Mouse (Mus musculus): ENCODE measurements around the gene Raver2. TPM values are rescaled to one million over a fixed set of nuclear protein-coding genes. Genes with fewer than 3 reads are reported as not detected.

Gene Raver2
- total and polyA plus RNA-seq, 3 experiments: 0.04 TPM; not detected in 2

DNA sequence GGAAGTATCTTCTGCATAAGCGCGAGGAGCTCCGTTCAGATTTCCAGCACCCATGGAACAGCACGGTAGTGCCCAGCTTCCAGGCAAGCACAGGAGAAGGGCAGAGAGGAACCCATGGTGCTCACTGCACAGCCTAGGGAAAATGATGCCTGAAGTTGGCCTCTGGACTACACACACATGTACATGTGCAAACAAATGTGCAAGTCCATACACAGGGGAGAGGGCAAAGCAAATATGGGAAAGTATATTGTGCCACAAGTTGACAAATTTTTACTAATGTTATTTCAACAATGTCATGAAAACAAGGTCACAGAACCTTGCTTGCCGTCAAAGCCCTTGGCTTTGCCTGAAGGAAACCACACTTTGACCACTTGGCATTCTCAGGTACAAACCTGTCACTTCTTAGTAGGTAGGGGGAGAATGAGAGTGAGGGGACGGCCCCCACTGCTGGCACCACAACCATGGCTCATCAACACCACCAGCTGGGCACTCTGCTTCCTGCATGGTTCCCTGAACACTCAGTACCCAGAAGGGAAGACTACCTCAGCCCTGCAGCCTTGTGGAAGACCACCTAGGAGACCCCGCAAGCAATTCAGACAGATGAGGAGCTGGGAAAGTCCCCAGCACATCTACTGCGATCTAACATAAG is 130.8 kb downstream of the Raver2 start:
- H3K9ac ChIP-seq (ENCODE audit: insufficient read depth, low read depth): no peak overlapping the region
- in situ Hi-C loops (cut with MboI; ENCODE audit: low pct_ligation_motif_present, low pct_unique_long_range_greater_than_20kb, low sequenced_read_pairs): no loop called here
- peaks cover 0 to 16% of the 10 kb centered on the region in 2 experiments for H3K36me3 ChIP-seq (replicated peaks in 1 of 2; ENCODE audit: control insufficient read depth in 1 of 2, insufficient read depth in 1 of 2, low read length in 1 of 2)
- H3K9me3 ChIP-seq (replicated peaks; ENCODE audit: low read length): no peaks in the 10 kb centered on the region
- dilution Hi-C loops (cut with MboI; ENCODE audit: extremely low pct_ligation_motif_present, extremely low pct_unique_long_range_greater_than_20kb, low sequenced_read_pairs): no loop called here
- no peaks in the 10 kb centered on the region for H3K27me3 ChIP-seq (replicated peaks)
- TF ChIP-seq CTCF (conservative IDR thresholded peaks at IDR 0.05 in 1 of 2, IDR thresholded peaks at IDR 0.05 in 1 of 2; ENCODE audit: low read depth in 2 of 2, low read length in 2 of 2) (peak in 1 of 2 experiments; percentile 2; a peak in 1 of 4 replicates), ZMIZ1 (IDR thresholded peaks at IDR 0.05; ENCODE audit: low read depth, low read length) (no peak), JUN (IDR thresholded peaks at IDR 0.05; ENCODE audit: insufficient read depth, low read depth, low read length) (no peak)
- no peak overlapping the region for H3K27ac ChIP-seq (ENCODE audit: insufficient read depth, low read depth)
- no peak overlapping the region for H3K4me3 ChIP-seq (replicated peaks in 1 of 3; ENCODE audit: low read depth in 2 of 3, low read length in 2 of 3, poor library complexity in 1 of 3)
- 0 out of 2 replicates have a peak, but pooled peaks cover 3% of the 10 kb centered on the region for H3K79me2 ChIP-seq (replicated peaks; ENCODE audit: control insufficient read depth, extremely low read depth, insufficient read depth, poor library complexity, severe bottlenecking)
- no peak overlapping the region for H3K4me2 ChIP-seq (ENCODE audit: insufficient read depth, low read depth, poor library complexity, severe bottlenecking)
- peaks cover 5 to 40% of the 10 kb centered on the region in 2 experiments; a peak in 2 of 4 replicates for H3K4me1 ChIP-seq (ENCODE audit: control insufficient read depth in 1 of 2, insufficient read depth in 2 of 2)
- DNase-seq (ENCODE audit: extremely low read depth): no peak

Other genes starting within 250 kb of the Raver2 start
- gene Gm10577, start 48.3 kb upstream of the Raver2 start, total RNA-seq (2012; rRNA removed): not detected in 2 replicates
- not detected in 2 replicates for gene Gm10577, start 48.3 kb upstream of the Raver2 start, total RNA-seq (2014; rRNA removed)
- not detected in 2 replicates for gene Gm10577, start 48.3 kb upstream of the Raver2 start, polyA plus RNA-seq (2012; ENCODE audit: insufficient read length, low read depth)
- 26.9 and 28.6 TPM in 2 replicates for gene Jak1, start 196.3 kb downstream of the Raver2 start, total RNA-seq (2012; rRNA removed)
- 33.3 and 33.9 TPM in 2 replicates for gene Jak1, start 196.3 kb downstream of the Raver2 start, total RNA-seq (2014; rRNA removed)
- gene Jak1, start 196.3 kb downstream of the Raver2 start, polyA plus RNA-seq (2012; ENCODE audit: insufficient read length, low read depth): 45.2 and 51.4 TPM in 2 replicates